Mouse (Mus musculus) frontal cortex, adult (tissue): ENCODE measurements around the gene Gm49378.
A peak's percentile ranks its signal among the peaks of the same experiment; 100 is the strongest.

Experiments
- ATAC-seq: cut with Nextera tagmentation; 2 replicates; pipeline ENCODE4 v1.9.2; 2017; ENCODE audit warnings: mild to moderate bottlenecking, moderate library complexity, mixed read lengths; ENCODE audit not compliant: low TSS enrichment

Gene Gm49378

DNA sequence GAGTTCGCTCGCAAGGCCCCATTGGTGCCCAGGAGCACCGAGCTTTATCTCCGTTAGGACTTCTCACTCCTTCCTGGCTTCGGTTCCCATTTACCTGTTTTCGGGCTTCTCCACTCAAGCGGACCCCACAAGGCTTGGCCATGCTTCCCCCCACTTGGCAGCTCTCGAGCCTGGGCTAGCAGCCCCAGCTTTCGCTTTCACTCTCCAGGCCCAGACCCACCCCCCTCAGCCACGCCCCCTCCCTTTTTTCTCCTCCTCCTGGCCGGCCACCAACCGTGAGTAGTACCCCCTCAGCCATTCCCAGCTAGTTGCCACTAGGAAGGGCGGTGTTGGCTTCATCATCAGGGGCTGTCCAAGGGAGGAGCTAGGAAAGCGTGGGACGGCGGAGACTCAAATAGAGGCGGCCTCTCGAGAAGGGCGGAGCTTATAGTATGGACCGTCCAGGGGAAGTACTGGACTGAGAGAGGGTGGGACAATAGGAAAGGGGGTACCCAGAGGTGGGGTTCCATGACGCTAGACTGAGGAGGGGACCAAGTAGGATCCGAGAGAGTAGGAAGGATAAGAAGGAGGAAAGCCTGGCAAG, 46.9 kb downstream of the Gm49378 start, which contains the start of gene Psme2:
Gene Psme2 (minus strand): TSS at position 366 of the 583 bp plus-strand sequence.
- ATAC-seq = peak; percentile 88

DNA sequence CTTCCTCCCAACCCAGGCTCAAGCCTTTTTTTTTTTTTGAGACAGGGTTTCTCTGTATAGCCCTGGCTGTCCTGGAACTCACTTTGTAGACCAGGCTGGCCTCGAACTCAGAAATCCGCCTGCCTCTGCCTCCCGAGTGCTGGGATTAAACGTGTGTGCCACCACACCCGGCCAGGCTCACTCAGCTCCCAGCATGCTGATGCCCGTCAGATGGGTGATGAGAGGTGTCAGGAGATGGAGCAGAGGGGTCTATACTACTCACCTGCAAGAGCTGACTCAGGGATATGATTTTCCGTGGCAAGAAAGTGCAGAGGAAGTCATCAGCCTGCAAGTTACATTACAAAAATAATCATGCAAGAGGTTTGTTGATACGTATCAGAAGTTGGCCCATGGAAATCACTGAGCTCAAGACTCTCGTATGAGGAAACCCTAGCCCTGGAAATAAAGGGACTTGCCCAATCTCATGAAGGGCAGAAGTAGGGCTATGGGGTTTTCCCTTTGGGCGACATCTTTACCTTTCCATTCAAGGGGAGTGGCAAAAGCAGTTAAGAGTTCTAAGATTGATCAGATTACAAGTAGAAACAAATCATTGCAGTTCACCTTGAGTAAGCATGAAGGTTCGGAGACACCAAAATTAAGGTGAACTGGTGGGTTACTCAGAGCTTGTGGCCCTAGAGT, 47.8 kb downstream of the Gm49378 start:
- no peak for ATAC-seq

DNA sequence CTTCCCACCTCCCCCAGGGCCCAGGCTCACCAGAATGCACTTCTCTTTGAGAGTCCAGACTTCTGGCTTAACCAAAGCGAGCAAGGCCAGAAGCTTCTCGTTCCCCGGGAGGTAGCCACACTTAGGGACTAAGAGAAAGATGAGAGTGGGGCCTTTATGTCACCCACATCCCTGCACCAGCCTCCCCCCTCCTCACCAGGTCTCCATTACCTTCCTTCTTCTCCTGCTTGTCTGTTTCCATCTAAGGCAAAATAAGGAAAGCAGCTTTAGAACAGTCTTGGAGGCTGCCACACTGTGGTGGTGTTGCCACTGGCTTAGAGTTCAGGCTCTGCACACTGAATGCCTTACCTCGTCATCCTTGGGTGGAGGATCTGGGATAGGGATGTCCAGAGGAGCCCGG, 48.4 kb downstream of the Gm49378 start:
- no peak for ATAC-seq

DNA sequence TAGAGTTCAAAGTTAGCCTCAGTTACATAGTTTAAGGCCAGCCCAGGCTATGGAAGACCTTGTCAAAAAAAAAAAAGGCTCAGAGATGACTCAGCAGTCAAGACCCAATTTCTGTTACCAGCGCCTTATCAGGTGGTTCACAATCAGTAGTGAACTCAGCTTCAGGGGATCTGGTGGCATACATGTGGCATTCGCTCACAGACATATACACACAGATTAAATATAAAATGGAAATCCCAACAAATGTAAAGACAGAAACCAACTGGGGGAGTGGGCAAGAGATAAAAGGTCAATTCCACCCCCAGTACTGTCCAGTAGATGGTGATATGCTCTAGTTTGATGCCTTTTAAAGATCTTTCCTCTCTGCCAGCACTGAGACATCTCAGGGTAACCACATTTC, 51.5 kb downstream of the Gm49378 start:
- ATAC-seq = no peak

DNA sequence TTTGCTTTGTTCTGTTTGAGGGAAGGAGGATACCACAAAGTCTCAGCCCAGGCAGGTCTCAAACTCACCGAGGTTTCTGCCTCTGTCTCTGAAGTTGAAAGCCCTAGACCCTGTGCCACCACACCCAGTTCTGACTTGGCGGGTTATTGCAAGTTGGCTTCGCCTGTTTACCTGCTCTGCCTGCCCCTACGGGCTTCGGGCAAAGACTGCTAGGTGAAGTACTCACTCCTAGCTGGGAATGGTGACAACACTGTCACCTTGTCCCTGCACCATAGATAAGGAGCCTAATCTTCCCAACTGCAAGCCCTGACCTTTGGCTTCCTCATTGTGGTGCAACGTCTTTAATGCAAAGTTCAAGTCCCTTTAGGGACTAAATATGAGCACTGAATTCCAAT, 52.1 kb downstream of the Gm49378 start:
- no peak for ATAC-seq

DNA sequence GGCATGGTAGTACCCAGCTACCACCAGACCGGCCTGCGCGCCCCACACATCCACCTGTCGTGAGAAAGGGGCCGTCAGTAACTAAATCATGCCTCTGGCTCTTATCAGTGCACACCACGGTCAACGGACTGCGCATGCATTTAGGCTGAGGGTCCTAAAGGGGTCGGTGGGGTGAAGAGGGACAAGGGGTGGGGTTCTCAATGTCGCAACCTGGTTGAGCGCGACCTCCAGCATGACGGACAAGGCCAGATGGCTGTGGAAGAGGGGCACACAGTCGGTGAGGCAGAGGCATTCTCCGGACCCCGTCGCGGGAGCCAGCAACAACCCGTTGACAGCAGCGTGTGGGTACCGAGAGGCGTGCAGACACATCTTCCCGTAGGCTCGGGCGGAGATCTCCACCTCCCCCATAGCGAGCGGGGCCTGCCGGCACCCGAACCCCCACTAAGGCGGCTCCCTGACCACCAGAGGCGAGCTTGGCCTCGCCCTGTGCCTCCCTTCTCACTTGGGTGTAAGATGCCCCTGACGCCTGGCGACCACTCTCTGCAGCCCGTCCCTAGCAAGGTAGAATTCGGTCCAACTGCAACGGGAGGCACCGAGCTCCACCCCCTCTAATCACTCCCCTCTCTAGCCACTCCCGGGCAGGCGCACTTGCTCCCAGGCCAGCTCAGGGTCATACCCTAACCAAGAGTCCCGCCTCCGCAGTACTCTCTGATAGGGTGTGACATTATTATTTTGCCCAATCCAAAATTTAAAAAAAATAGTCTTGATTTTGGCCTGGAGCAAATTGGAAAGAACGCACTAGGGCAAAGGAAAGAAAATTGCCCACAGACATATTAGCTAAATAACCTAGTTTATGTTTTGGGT, 52.8 kb downstream of the Gm49378 start, which contains the start of gene Emc9:
Gene Emc9 (minus strand): TSS at position 601 of the 864 bp plus-strand sequence.
- ATAC-seq = peak; percentile 74

DNA sequence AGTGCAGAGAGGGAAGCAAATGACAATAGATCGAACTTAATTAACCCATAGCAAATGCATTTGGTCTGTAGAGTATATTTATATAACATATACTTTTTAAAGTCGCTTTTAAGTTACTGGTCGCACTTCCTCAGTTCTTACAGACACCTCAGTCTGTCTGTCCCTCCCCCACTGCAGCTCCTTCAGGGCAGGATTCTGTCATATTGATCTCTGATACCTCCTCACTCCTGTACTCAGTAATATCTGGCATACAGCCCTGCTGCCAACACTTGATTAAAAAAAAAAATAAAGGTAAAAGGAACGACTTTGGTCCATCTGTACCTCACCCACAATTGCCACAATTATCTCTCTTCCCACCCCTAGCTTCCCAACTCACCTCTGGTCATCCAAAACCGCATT, 53.4 kb downstream of the Gm49378 start:
- no peak for ATAC-seq

DNA sequence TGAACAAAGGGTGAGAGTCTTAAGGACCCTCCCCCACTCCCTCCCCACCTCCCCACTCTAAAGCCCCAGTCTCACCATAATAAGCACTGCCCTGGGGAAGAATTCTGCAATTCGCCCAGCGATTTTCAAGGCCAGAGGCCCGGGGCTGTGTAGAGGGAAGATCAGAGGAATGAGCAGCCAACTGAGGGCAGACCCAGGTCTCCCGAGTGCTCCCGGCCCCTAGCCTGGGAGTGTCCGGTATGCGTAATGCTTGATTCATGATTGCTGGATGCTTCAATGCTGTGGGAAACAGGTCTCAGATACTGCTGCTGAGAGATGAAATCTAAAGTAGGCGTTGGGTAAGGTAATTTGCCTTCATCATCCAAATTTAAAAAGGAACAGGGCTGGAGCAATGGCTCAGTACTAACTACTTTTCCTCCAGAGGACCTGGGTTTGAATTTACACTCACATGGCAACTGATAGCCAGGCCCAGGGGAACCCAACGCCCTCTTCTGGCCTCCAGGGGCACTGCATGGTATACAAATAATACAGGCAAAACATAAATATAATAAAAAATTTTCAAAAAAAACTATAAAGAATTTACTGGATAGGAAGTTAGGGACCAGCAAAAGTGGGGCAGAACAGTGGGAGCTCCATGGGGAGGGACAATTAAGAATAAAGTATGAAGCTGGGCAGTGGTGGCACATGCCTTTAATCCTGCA, 55.6 kb downstream of the Gm49378 start:
- ATAC-seq = no peak

DNA sequence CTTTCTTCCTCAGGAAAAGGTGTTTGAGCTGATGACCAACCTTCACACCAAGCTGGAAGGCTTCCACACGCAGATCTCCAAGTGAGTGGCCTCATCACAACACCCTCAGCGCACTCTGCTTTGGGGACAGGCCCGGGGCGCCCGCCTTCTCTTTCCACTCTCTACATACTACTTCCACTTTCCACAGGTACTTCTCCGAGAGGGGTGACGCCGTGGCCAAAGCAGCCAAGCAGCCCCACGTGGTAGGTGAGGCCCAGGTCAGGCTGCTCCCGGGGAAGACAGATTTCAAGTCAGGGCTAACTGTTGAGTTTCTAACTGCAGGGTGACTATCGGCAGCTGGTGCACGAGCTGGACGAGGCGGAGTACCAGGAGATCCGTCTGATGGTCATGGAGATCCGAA, 57.0 kb downstream of the Gm49378 start:
- ATAC-seq = no peak

DNA sequence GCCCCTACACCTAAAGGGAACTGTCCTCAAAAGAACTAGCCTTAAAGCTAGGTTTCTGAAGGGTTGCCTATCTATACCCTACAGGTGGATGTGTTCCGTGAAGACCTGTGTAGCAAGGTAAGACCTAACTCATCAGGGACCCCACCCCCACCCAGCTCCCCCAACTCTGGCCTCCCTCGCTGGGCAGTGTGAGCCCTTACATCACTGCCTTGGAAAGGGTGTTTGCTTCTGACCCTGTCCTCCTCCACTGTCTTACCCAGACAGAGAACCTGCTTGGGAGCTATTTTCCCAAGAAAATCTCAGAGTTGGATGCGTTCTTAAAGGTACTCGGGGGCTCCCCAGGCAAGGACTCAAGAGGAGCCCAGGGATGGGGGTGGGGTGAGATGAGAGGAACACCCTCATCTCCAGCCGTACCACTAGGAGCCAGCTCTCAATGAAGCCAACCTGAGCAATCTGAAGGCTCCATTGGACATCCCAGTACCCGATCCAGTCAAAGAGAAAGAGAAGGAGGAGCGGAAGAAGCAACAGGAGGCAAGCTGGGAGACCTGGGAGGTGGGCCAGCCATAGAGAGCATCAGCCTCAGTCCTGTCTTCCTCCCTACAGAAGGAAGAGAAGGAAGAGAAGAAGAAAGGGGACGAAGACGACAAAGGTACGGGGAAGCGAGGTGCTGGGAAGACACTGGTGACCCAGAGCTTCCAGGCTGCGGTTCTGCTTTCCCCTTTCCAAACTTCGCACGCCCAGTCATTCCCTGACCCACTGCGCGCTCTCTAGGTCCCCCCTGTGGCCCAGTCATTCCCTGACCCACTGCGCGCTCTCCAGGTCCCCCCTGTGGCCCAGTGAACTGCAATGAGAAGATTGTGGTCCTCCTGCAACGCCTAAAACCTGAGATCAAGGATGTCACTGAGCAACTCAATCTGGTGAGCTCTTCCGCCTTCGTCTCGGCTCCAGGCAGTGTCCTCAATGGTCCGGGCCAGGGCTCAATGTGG, 57.9 kb downstream of the Gm49378 start:
- no peak for ATAC-seq
